Mouse (Mus musculus): Measurements from ENCODE around the gene Acsl5. TPM values are rescaled to one million over a fixed set of nuclear protein-coding genes. Genes with fewer than 3 reads are reported as not detected.

Gene Acsl5
- polyA plus RNA-seq (2012; rRNA removed): 9.3 and 10.5 TPM in 2 replicates

- Histone ChIP-seq H3K4me3 (ENCODE audit: extremely low read depth, insufficient read depth, insufficient read length) (no peak within 1 kb of the TSS), H3K27ac (ENCODE audit: insufficient read depth, low read length) (no peak within 1 kb of the TSS), H3K4me1 (ENCODE audit: control insufficient read depth, insufficient read depth, insufficient read length) (peaks cover 3% of the 10 kb centered on the region; the same call in 1 of the 2 replicates), H3K27me3 (ENCODE audit: control insufficient read depth, insufficient read depth, low read length) (no peaks in the 10 kb centered on the region), H3K36me3 (ENCODE audit: control insufficient read depth, insufficient read depth, low read length) (no peaks in the 10 kb centered on the region)
- TF ChIP-seq CTCF (IDR thresholded peaks at IDR 0.05; ENCODE audit: extremely low read depth, insufficient read depth, insufficient read length, insufficient replicate concordance) (no peak), POLR2A (IDR thresholded peaks at IDR 0.05; ENCODE audit: low read depth, low read length) (no peak)
- DNase-seq (ENCODE audit: low read depth in 1 of 2, low spot score in 2 of 2): no peak
- 81% methylated on average over 9 of the region's 9 CpGs for WGBS
Observed at GRCm38 (mm10) chr19:55251383-55252124, at the start of gene Acsl5. Acsl5 (plus strand) TSS chr19:55251938.

GRCm38 (mm10) chr19:55206482-55207138, 45.1 kb upstream of the Acsl5 start:
- Histone ChIP-seq H3K27ac (ENCODE audit: insufficient read depth, low read length) (no peak overlapping the region), H3K36me3 (ENCODE audit: control insufficient read depth, insufficient read depth, low read length) (no peaks in the 10 kb centered on the region), H3K27me3 (ENCODE audit: control insufficient read depth, insufficient read depth, low read length) (no peaks in the 10 kb centered on the region; the same call in 1 of the 2 replicates), H3K4me1 (ENCODE audit: control insufficient read depth, insufficient read depth, insufficient read length) (no peaks in the 10 kb centered on the region), H3K4me3 (ENCODE audit: extremely low read depth, insufficient read depth, insufficient read length) (no peak overlapping the region)
- TF ChIP-seq CTCF (IDR thresholded peaks at IDR 0.05; ENCODE audit: extremely low read depth, insufficient read depth, insufficient read length, insufficient replicate concordance) (peak; percentile 25; the same call in 1 of the 2 replicates), POLR2A (IDR thresholded peaks at IDR 0.05; ENCODE audit: low read depth, low read length) (no peak)
- peak; percentile 9 to 12 for DNase-seq (ENCODE audit: low read depth in 1 of 2, low spot score in 2 of 2)
- WGBS: 40% methylated on average over 8 of the region's 8 CpGs

GRCm38 (mm10) chr19:55207205-55207604, 44.5 kb upstream of the Acsl5 start:
- no peak overlapping the region for H3K27ac ChIP-seq (ENCODE audit: insufficient read depth, low read length)
- no peak for TF ChIP-seq CTCF (IDR thresholded peaks at IDR 0.05; ENCODE audit: extremely low read depth, insufficient read depth, insufficient read length, insufficient replicate concordance)
- TF ChIP-seq POLR2A (IDR thresholded peaks at IDR 0.05; ENCODE audit: low read depth, low read length): no peak
- H3K27me3 ChIP-seq (ENCODE audit: control insufficient read depth, insufficient read depth, low read length): no peaks in the 10 kb centered on the region; the same call in 1 of the 2 replicates
- DNase-seq (ENCODE audit: low read depth in 1 of 2, low spot score in 2 of 2): no peak
- no peaks in the 10 kb centered on the region for H3K36me3 ChIP-seq (ENCODE audit: control insufficient read depth, insufficient read depth, low read length)
- H3K4me1 ChIP-seq (ENCODE audit: control insufficient read depth, insufficient read depth, insufficient read length): no peaks in the 10 kb centered on the region
- WGBS: 48% methylated on average over 6 of the region's 6 CpGs
- H3K4me3 ChIP-seq (ENCODE audit: extremely low read depth, insufficient read depth, insufficient read length): no peak overlapping the region

GRCm38 (mm10) chr19:55207746-55208538, 43.8 kb upstream of the Acsl5 start:
- Histone ChIP-seq H3K27ac (ENCODE audit: insufficient read depth, low read length) (no peak overlapping the region), H3K27me3 (ENCODE audit: control insufficient read depth, insufficient read depth, low read length) (no peaks in the 10 kb centered on the region; the same call in 1 of the 2 replicates), H3K4me3 (ENCODE audit: extremely low read depth, insufficient read depth, insufficient read length) (no peak overlapping the region), H3K4me1 (ENCODE audit: control insufficient read depth, insufficient read depth, insufficient read length) (no peaks in the 10 kb centered on the region), H3K36me3 (ENCODE audit: control insufficient read depth, insufficient read depth, low read length) (no peaks in the 10 kb centered on the region)
- 51% methylated on average over 25 of the region's 25 CpGs for WGBS
- no peak for DNase-seq (ENCODE audit: low read depth in 1 of 2, low spot score in 2 of 2)
- TF ChIP-seq POLR2A (IDR thresholded peaks at IDR 0.05; ENCODE audit: low read depth, low read length) (no peak), CTCF (IDR thresholded peaks at IDR 0.05; ENCODE audit: extremely low read depth, insufficient read depth, insufficient read length, insufficient replicate concordance) (no peak)

- no peaks in the 10 kb centered on the region; the same call in 1 of the 2 replicates for H3K27me3 ChIP-seq (ENCODE audit: control insufficient read depth, insufficient read depth, low read length)
- no peak overlapping the region for H3K27ac ChIP-seq (ENCODE audit: insufficient read depth, low read length)
- H3K36me3 ChIP-seq (ENCODE audit: control insufficient read depth, insufficient read depth, low read length): no peaks in the 10 kb centered on the region
- no peak for TF ChIP-seq POLR2A (IDR thresholded peaks at IDR 0.05; ENCODE audit: low read depth, low read length)
- TF ChIP-seq CTCF (IDR thresholded peaks at IDR 0.05; ENCODE audit: extremely low read depth, insufficient read depth, insufficient read length, insufficient replicate concordance): no peak
- H3K4me3 ChIP-seq (ENCODE audit: extremely low read depth, insufficient read depth, insufficient read length): no peak overlapping the region
- H3K4me1 ChIP-seq (ENCODE audit: control insufficient read depth, insufficient read depth, insufficient read length): no peaks in the 10 kb centered on the region
- 79% methylated on average over 4 of the region's 4 CpGs for WGBS
- no peak for DNase-seq (ENCODE audit: low read depth in 1 of 2, low spot score in 2 of 2)
Observed at GRCm38 (mm10) chr19:55208654-55209053, 43.1 kb upstream of the Acsl5 start.

GRCm38 (mm10) chr19:55209084-55209483, 42.7 kb upstream of the Acsl5 start:
- Histone ChIP-seq H3K36me3 (ENCODE audit: control insufficient read depth, insufficient read depth, low read length) (no peaks in the 10 kb centered on the region), H3K27ac (ENCODE audit: insufficient read depth, low read length) (no peak overlapping the region), H3K4me3 (ENCODE audit: extremely low read depth, insufficient read depth, insufficient read length) (no peak overlapping the region), H3K4me1 (ENCODE audit: control insufficient read depth, insufficient read depth, insufficient read length) (no peaks in the 10 kb centered on the region), H3K27me3 (ENCODE audit: control insufficient read depth, insufficient read depth, low read length) (no peaks in the 10 kb centered on the region; the same call in 1 of the 2 replicates)
- DNase-seq (ENCODE audit: low read depth in 1 of 2, low spot score in 2 of 2): no peak
- 80% methylated on average over 3 of the region's 3 CpGs for WGBS
- TF ChIP-seq CTCF (IDR thresholded peaks at IDR 0.05; ENCODE audit: extremely low read depth, insufficient read depth, insufficient read length, insufficient replicate concordance) (no peak), POLR2A (IDR thresholded peaks at IDR 0.05; ENCODE audit: low read depth, low read length) (no peak)
